Mouse (Mus musculus): ENCODE data around the gene Vps4b.
"Not testable (repeated sequence)": the region's sequence is repeated elsewhere in the genome, so short reads cannot be mapped to it uniquely, and the experiment has no call there.

GRCm38 (mm10) chr1:106717736-106718135 lies 78.8 kb downstream of the Vps4b start:
- TF ChIP-seq CTCF, EP300 (IDR thresholded peaks at IDR 0.05; ENCODE audit: low read depth): not testable (repeated sequence)

Measured in heart, postnatal 0 days (tissue).